Mouse (Mus musculus) embryonic facial prominence, embryonic 10.5 days (tissue): ENCODE measurements around the gene Apon. TPM values are rescaled to one million over a fixed set of nuclear protein-coding genes. Genes with fewer than 3 reads are reported as not detected.
"Not testable (repeated sequence)": the region's sequence is repeated elsewhere in the genome, so short reads cannot be mapped to it uniquely, and the experiment has no call there.

ENCODE experiments used
- DNase-seq: peaks from one replicate; pipeline ENCODE4 v3.0.0-alpha.2; 2017; ENCODE audit warnings: low spot score
- H3K27ac ChIP-seq: fragments of 300-500 bp; sonication (generic); replicated peaks from 2 replicates; pipeline ENCODE4 v1.5.1; 2016; ENCODE audit warnings: mild to moderate bottlenecking
- H3K27me3 ChIP-seq: fragments of 300-500 bp; sonication (generic); replicated peaks from 2 replicates; pipeline ENCODE4 v1.6.1; 2016; ENCODE audit warnings: low read depth, mild to moderate bottlenecking; ENCODE audit not compliant: poor library complexity, severe bottlenecking
- H3K36me3 ChIP-seq: fragments of 300-500 bp; sonication (generic); replicated peaks from 2 replicates; pipeline ENCODE4 v1.6.1; 2016; ENCODE audit warnings: mild to moderate bottlenecking, moderate library complexity
- H3K4me1 ChIP-seq: fragments of 300-500 bp; sonication (generic); 2 replicates; pipeline ENCODE4 v1.6.1; 2016
- H3K4me3 ChIP-seq: fragments of 300-500 bp; sonication (generic); 2 replicates; pipeline ENCODE4 v1.5.1; 2016; ENCODE audit warnings: mild to moderate bottlenecking, moderate library complexity
- H3K9me3 ChIP-seq: fragments of 300-500 bp; sonication (generic); 2 replicates; pipeline ENCODE4 v1.6.1; 2016; ENCODE audit warnings: mild to moderate bottlenecking
- WGBS: fragments of 180-500 bp; shearing (Covaris S2); methylation state at CpG from one replicate; pipeline ENCODE4 v1.1.7; 2016; 5-methylcytosine and 5-hydroxymethylcytosine counted together
- polyA plus RNA-seq: library from polyadenylated mRNA; unstranded; fragments of >200 nt; fragmentation: Nextera tagmentation; extraction: Ambion mirVana; gene quantifications from 2 replicates; pipeline ENCODE4 v1.2.1, GENCODE M21; 2016

Gene Apon
- polyA plus RNA-seq, 1 experiment from 2014 or later: 0.69 TPM

GRCm38 (mm10) chr10:128240131-128240530 is 13.8 kb upstream of the Apon start:
- Histone ChIP-seq H3K9me3 (no peaks in the 10 kb centered on the region), H3K27ac (no peak overlapping the region), H3K27me3 (no peaks in the 10 kb centered on the region), H3K4me1 (peaks cover 22% of the 10 kb centered on the region), H3K36me3 (peaks cover 87% of the 10 kb centered on the region), H3K4me3 (no peak overlapping the region)
- WGBS: 94% methylated on average over 18 of the region's 18 CpGs
- no peak for DNase-seq

GRCm38 (mm10) chr10:128243252-128243651 is 10.6 kb upstream of the Apon start:
- no peaks in the 10 kb centered on the region for H3K9me3 ChIP-seq
- no peak overlapping the region for H3K4me3 ChIP-seq
- 96% methylated on average over 8 of the region's 8 CpGs for WGBS
- no peaks in the 10 kb centered on the region for H3K27me3 ChIP-seq
- no peak for DNase-seq
- peaks cover 98% of the 10 kb centered on the region for H3K36me3 ChIP-seq
- H3K4me1 ChIP-seq: peaks cover under 1% of the 10 kb centered on the region; the same call in 1 of the 2 replicates
- no peak overlapping the region for H3K27ac ChIP-seq

DNA sequence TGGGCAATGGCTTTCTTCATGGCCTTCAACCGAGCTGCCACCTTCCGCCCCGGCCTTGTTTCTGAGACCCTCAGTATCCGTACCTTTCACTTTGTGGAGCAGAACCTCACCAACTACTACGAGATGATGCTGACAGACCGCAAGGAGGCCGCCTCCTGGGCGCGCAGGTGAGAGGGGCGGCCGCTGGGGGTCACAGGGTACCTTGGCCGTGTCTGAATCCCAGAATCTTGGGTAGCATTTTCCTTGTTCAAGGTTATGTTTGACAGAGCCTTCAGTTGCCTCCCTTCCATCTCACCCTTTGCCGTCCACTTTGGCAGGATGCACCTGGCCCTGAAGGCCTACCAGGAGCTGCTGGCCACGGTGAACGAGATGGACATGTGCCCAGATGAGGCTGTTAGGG is 9.8 kb upstream of the Apon start:
- peaks cover 100% of the 10 kb centered on the region for H3K36me3 ChIP-seq
- WGBS: 94% methylated on average over 15 of the region's 15 CpGs
- no peak for DNase-seq

GRCm38 (mm10) chr10:128247020-128247732 is 6.7 kb upstream of the Apon start:
- no peaks in the 10 kb centered on the region for H3K9me3 ChIP-seq
- no peaks in the 10 kb centered on the region for H3K4me1 ChIP-seq
- H3K27ac ChIP-seq: no peak overlapping the region
- DNase-seq: no peak
- no peaks in the 10 kb centered on the region for H3K27me3 ChIP-seq
- no peak overlapping the region; the same call in 1 of the 2 replicates for H3K4me3 ChIP-seq
- H3K36me3 ChIP-seq: peaks cover 100% of the 10 kb centered on the region
- 81% methylated on average over 17 of the region's 17 CpGs for WGBS

More for the DNA sequence above, 9.8 kb upstream of the Apon start:
- Histone ChIP-seq H3K4me1 (no peaks in the 10 kb centered on the region), H3K27ac (no peak overlapping the region), H3K4me3 (no peak overlapping the region), H3K9me3 (no peaks in the 10 kb centered on the region), H3K27me3 (no peaks in the 10 kb centered on the region)

DNA sequence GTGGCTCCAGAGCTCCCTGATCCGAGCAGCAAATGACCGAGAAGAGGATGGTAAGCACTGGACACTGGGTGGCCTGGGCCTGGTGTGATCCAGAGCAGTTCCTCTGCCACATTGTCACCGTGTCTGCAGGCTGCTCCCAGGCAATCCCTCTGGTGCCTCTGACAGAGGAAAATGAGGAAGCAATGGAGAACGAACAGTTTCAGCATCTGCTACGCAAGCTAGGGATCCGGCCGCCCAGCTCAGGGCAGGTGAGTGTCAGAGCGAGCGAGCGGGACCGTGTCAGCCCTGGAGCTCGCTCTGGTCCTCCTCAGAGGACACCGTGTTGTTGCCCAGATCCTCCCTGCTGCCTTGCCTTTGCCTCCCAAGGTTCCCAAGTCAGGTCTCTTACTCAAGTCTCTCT is 3.3 kb upstream of the Apon start:
- peaks cover 93% of the 10 kb centered on the region for H3K36me3 ChIP-seq
- WGBS: 94% methylated on average over 13 of the region's 13 CpGs

DNA sequence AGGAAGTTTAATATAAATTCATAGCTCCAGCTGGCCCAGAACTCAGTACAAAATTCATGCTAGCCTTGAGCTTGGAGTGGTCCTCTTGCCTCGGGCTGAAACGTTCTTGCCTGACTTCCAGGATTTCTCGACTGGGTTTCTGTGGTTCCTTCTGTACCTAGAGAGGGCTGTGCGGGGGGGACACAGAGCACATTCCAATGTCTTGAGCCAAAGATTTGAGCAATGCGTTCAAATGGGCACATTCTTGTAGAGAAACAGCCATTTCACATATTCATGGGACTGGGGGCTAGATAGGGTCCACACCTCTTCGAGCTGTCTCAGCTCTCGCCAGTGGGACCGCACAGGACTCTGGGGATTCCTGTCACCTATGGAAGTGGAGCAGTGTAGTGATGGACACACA is 2.0 kb downstream of the Apon start:
- Histone ChIP-seq H3K4me1 (peaks cover 5% of the 10 kb centered on the region; the same call in 1 of the 2 replicates), H3K36me3 (peaks cover 39% of the 10 kb centered on the region), H3K4me3 (no peak overlapping the region), H3K27me3 (no peaks in the 10 kb centered on the region), H3K27ac (no peak overlapping the region), H3K9me3 (no peaks in the 10 kb centered on the region)
- WGBS: 93% methylated on average over 8 of the region's 8 CpGs
- no peak for DNase-seq

More for the DNA sequence above, 3.3 kb upstream of the Apon start:
- Histone ChIP-seq H3K9me3 (no peaks in the 10 kb centered on the region), H3K4me3 (no peak overlapping the region), H3K27me3 (no peaks in the 10 kb centered on the region), H3K4me1 (no peaks in the 10 kb centered on the region), H3K27ac (no peak overlapping the region)
- no peak for DNase-seq

GRCm38 (mm10) chr10:128256328-128256727 is 2.4 kb downstream of the Apon start:
- Histone ChIP-seq H3K9me3 (no peaks in the 10 kb centered on the region), H3K27me3 (no peaks in the 10 kb centered on the region), H3K36me3 (peaks cover 35% of the 10 kb centered on the region), H3K4me3 (no peak overlapping the region), H3K27ac (no peak overlapping the region), H3K4me1 (peaks cover 5% of the 10 kb centered on the region; the same call in 1 of the 2 replicates)
- 89% methylated on average over 8 of the region's 8 CpGs for WGBS
- DNase-seq: no peak

GRCm38 (mm10) chr10:128258953-128259352 is 5.1 kb downstream of the Apon start:
- H3K9me3 ChIP-seq: no peaks in the 10 kb centered on the region
- peaks cover 10% of the 10 kb centered on the region; the same call in 1 of the 2 replicates for H3K36me3 ChIP-seq
- H3K4me3 ChIP-seq: no peak overlapping the region
- WGBS: 85% methylated on average over 4 of the region's 4 CpGs
- H3K4me1 ChIP-seq: peaks cover 5% of the 10 kb centered on the region; the same call in 1 of the 2 replicates
- H3K27me3 ChIP-seq: no peaks in the 10 kb centered on the region
- no peak for DNase-seq
- H3K27ac ChIP-seq: no peak overlapping the region

GRCm38 (mm10) chr10:128259946-128260345 is 6.0 kb downstream of the Apon start:
- Histone ChIP-seq H3K9me3 (no peaks in the 10 kb centered on the region), H3K4me3 (no peak overlapping the region), H3K4me1 (peaks cover 5% of the 10 kb centered on the region; the same call in 1 of the 2 replicates), H3K27me3 (no peaks in the 10 kb centered on the region), H3K27ac (no peak overlapping the region), H3K36me3 (no peaks in the 10 kb centered on the region)
- WGBS: 91% methylated on average over 5 of the region's 5 CpGs
- no peak for DNase-seq

GRCm38 (mm10) chr10:128260376-128260775 is 6.5 kb downstream of the Apon start:
- H3K27ac ChIP-seq, H3K4me3 ChIP-seq, H3K36me3 ChIP-seq, DNase-seq, H3K9me3 ChIP-seq, H3K4me1 ChIP-seq, H3K27me3 ChIP-seq: not testable (repeated sequence)
- WGBS: 89% methylated on average over 7 of the region's 7 CpGs

DNA sequence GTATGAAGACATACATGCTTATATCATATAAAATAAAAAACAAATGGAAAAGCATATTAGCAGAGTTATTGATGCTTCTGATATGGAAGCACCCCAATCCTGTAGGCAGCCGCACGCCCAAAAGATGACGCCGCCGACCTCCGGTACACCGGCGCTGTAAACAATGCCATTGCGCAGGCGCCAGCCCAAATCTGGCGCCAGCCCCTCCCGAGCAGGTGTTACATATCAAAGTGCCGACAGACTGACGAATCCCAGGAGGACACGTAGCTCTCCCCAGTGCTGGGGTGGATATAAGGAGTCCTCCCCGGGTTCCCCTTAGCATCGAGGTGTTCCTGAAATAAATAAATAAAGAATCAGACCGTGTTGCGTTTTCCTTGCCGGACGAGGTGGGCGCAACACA is 8.4 kb downstream of the Apon start:
- DNase-seq: no peak
- Histone ChIP-seq H3K9me3 (no peaks in the 10 kb centered on the region), H3K27me3 (no peaks in the 10 kb centered on the region), H3K36me3 (no peaks in the 10 kb centered on the region), H3K4me3 (no peak overlapping the region), H3K4me1 (no peaks in the 10 kb centered on the region), H3K27ac (no peak overlapping the region)
- WGBS: 83% methylated on average over 22 of the region's 22 CpGs

DNA sequence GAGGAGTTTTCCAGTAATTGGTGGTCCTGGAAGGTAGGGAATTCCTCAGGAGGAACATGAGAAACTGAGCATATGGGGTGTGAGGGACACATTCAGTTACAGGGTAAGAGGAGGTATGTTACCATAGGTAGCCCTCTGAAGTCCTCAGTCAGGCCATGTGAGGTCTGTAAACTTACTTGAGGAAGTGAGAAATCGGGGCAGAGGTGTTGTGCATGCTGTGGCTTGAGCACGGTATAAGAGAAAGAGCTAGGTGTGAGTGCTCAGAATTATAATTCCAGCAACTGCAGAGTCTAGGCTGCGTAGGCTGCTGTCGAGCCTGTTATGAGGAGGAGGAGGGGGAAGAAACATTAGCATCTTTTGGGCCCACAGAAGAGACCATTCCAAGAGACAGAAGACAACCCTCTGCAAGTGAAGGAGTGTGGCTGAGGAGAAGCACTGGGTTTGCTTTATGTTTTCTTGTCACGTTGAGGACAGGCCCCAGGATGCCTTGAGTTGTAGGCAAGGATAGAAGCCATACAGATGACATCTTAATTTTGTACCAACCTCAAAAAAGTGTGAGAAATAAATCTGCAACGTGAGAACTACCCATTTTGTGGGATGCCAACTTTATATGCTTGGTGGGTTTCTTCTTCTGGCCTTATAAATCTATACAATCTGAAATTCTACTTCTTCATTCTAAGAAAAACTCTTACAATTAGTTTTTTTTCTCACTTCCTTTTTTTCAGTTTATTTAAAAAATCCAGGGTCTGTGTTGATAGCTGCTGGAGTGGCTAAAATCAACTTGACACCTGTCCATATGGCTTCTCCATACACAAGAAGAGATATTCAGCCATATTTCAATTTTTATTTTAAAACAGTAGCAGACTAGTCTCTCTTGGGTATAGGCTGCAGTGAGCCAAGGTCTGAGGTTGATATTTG is 9.8 kb downstream of the Apon start:
- no peaks in the 10 kb centered on the region for H3K9me3 ChIP-seq
- WGBS: 78% methylated on average over 6 of the region's 6 CpGs
- H3K27me3 ChIP-seq: no peaks in the 10 kb centered on the region
- H3K36me3 ChIP-seq: no peaks in the 10 kb centered on the region
- DNase-seq: no peak
- no peak overlapping the region for H3K4me3 ChIP-seq
- H3K27ac ChIP-seq: no peak overlapping the region
- H3K4me1 ChIP-seq: peaks cover 3% of the 10 kb centered on the region; the same call in 1 of the 2 replicates
